Mouse (Mus musculus) E14TG2a.4 (cell line): ENCODE data around the gene Faap100.

Source experiments
- H3K27me3 ChIP-seq: 2 replicates; pipeline ENCODE4 v1.6.1; 2014; ENCODE audit warnings: low read length, control low read depth; ENCODE audit not compliant: insufficient read depth
- H3K36me3 ChIP-seq: 2 replicates; pipeline ENCODE4 v1.6.1; 2014; ENCODE audit warnings: low read length, control low read depth; ENCODE audit not compliant: insufficient read depth
- H3K4me1 ChIP-seq: replicated peaks from 2 replicates; pipeline ENCODE4 v1.6.1; 2014; ENCODE audit warnings: low read depth, low read length, control low read depth
- H3K4me3 ChIP-seq: replicated peaks from 2 replicates; pipeline ENCODE4 v1.5.1; 2014; ENCODE audit warnings: mild to moderate bottlenecking, low read length
- H3K9me3 ChIP-seq: 2 replicates; pipeline ENCODE4 v1.6.1; 2014; ENCODE audit warnings: low read length, control low read depth
- CTCF ChIP-seq: conservative IDR thresholded peaks from 2 replicates; pipeline ENCODE4 v1.5.1; 2014; ENCODE audit warnings: low read length
- NANOG ChIP-seq: IDR thresholded peaks from 2 replicates; pipeline ENCODE4 v1.6.1; 2014; ENCODE audit warnings: borderline replicate concordance, low read length, mixed read lengths
- POU5F1 ChIP-seq: IDR thresholded peaks from 2 replicates; pipeline ENCODE4 v1.6.1; 2014; ENCODE audit warnings: low read length, borderline replicate concordance

The Faap100 gene

GRCm38 (mm10) chr11:120345067-120345681 is 33.4 kb downstream of the Faap100 start:
- Histone ChIP-seq H3K4me3 (no peak overlapping the region), H3K27me3 (no peaks in the 10 kb centered on the region), H3K9me3 (peaks cover 64% of the 10 kb centered on the region), H3K4me1 (peaks cover 11% of the 10 kb centered on the region), H3K36me3 (peaks cover 23% of the 10 kb centered on the region)
- TF ChIP-seq POU5F1, result no peak
- TF ChIP-seq NANOG, result no peak
- TF ChIP-seq CTCF, result no peak

GRCm38 (mm10) chr11:120344310-120344920 is 34.1 kb downstream of the Faap100 start:
- Histone ChIP-seq H3K4me1 (peaks cover 7% of the 10 kb centered on the region), H3K4me3 (no peak overlapping the region), H3K36me3 (peaks cover 23% of the 10 kb centered on the region), H3K9me3 (peaks cover 70% of the 10 kb centered on the region), H3K27me3 (no peaks in the 10 kb centered on the region)
- TF ChIP-seq NANOG (no peak), POU5F1 (no peak), CTCF (no peak)

- H3K4me1 ChIP-seq, result no peaks in the 10 kb centered on the region
Observed at GRCm38 (mm10) chr11:120343519-120344309, 34.9 kb downstream of the Faap100 start.

GRCm38 (mm10) chr11:120342656-120343160 is 35.9 kb downstream of the Faap100 start:
- Histone ChIP-seq H3K4me3 (no peak overlapping the region), H3K27me3 (no peaks in the 10 kb centered on the region), H3K9me3 (peaks cover 85% of the 10 kb centered on the region), H3K4me1 (no peaks in the 10 kb centered on the region), H3K36me3 (peaks cover 21% of the 10 kb centered on the region)
- TF ChIP-seq CTCF (no peak), POU5F1 (no peak), NANOG (no peak)

More at GRCm38 (mm10) chr11:120343519-120344309, 34.9 kb downstream of the Faap100 start:
- no peak for TF ChIP-seq CTCF
- TF ChIP-seq NANOG, result no peak
- no peak for TF ChIP-seq POU5F1
- Histone ChIP-seq H3K36me3 (peaks cover 23% of the 10 kb centered on the region), H3K9me3 (peaks cover 77% of the 10 kb centered on the region), H3K27me3 (no peaks in the 10 kb centered on the region), H3K4me3 (no peak overlapping the region)

- H3K27me3 ChIP-seq, result no peaks in the 10 kb centered on the region
- TF ChIP-seq CTCF (no peak), NANOG (no peak), POU5F1 (no peak)
- peaks cover 12% of the 10 kb centered on the region for H3K36me3 ChIP-seq
- H3K4me1 ChIP-seq, result no peaks in the 10 kb centered on the region
- H3K4me3 ChIP-seq, result no peak overlapping the region
- peaks cover 87% of the 10 kb centered on the region for H3K9me3 ChIP-seq
Observed at GRCm38 (mm10) chr11:120341661-120342060, 36.9 kb downstream of the Faap100 start.

GRCm38 (mm10) chr11:120339978-120340513 is 38.5 kb downstream of the Faap100 start:
- Histone ChIP-seq H3K9me3 (peaks cover 93% of the 10 kb centered on the region), H3K27me3 (no peaks in the 10 kb centered on the region), H3K4me1 (no peaks in the 10 kb centered on the region), H3K4me3 (no peak overlapping the region), H3K36me3 (peaks cover 2% of the 10 kb centered on the region)
- TF ChIP-seq POU5F1, result no peak
- no peak for TF ChIP-seq CTCF
- TF ChIP-seq NANOG, result no peak

GRCm38 (mm10) chr11:120338786-120339185 is 39.8 kb downstream of the Faap100 start:
- no peaks in the 10 kb centered on the region for H3K36me3 ChIP-seq
- peaks cover 92% of the 10 kb centered on the region for H3K9me3 ChIP-seq
- TF ChIP-seq POU5F1 (no peak), NANOG (no peak), CTCF (no peak)
- no peaks in the 10 kb centered on the region for H3K27me3 ChIP-seq
- H3K4me1 ChIP-seq, result no peaks in the 10 kb centered on the region
- H3K4me3 ChIP-seq, result no peak overlapping the region

GRCm38 (mm10) chr11:120337447-120337846 is 41.1 kb downstream of the Faap100 start:
- no peak overlapping the region for H3K4me3 ChIP-seq
- TF ChIP-seq NANOG (no peak), CTCF (no peak), POU5F1 (no peak)
- no peaks in the 10 kb centered on the region for H3K27me3 ChIP-seq
- peaks cover 91% of the 10 kb centered on the region for H3K9me3 ChIP-seq
- H3K36me3 ChIP-seq, result no peaks in the 10 kb centered on the region
- H3K4me1 ChIP-seq, result no peaks in the 10 kb centered on the region
